Mouse (Mus musculus): ENCODE results near the gene Aox4. TPM values are rescaled to one million over a fixed set of nuclear protein-coding genes. Genes with fewer than 3 reads are reported as not detected.
A peak's percentile ranks its signal among the peaks of the same experiment; 100 is the strongest.

Aox4 gene
- total RNA-seq, 2 experiments from 2014 or later = not detected

- peak; percentile 59 for ATAC-seq (replicated peaks; ENCODE audit: poor library complexity)
Measured at GRCm38 (mm10) chr1:58240347-58240746, 30.1 kb downstream of the Aox4 start.

- ATAC-seq (replicated peaks; ENCODE audit: poor library complexity) = peak; percentile 61
Measured at GRCm38 (mm10) chr1:58244487-58244886, 34.3 kb downstream of the Aox4 start.

- ATAC-seq (replicated peaks; ENCODE audit: poor library complexity) = no peak
Measured at GRCm38 (mm10) chr1:58248518-58248917, 38.3 kb downstream of the Aox4 start.

GRCm38 (mm10) chr1:58253466-58253865, 43.3 kb downstream of the Aox4 start:
- no peak for ATAC-seq (replicated peaks; ENCODE audit: poor library complexity)

- ATAC-seq (replicated peaks; ENCODE audit: poor library complexity) = no peak
Measured at GRCm38 (mm10) chr1:58257195-58257991, 47.2 kb downstream of the Aox4 start.

- no peak for ATAC-seq (replicated peaks; ENCODE audit: poor library complexity)
Measured at GRCm38 (mm10) chr1:58260311-58260710, 50.1 kb downstream of the Aox4 start.

GRCm38 (mm10) chr1:58268231-58268630, 58.0 kb downstream of the Aox4 start:
- peak; percentile 78 for ATAC-seq (replicated peaks; ENCODE audit: poor library complexity)

- ATAC-seq (replicated peaks; ENCODE audit: poor library complexity) = peak; percentile 80
Measured at GRCm38 (mm10) chr1:58270807-58271569, 60.8 kb downstream of the Aox4 start.

- ATAC-seq (replicated peaks; ENCODE audit: poor library complexity) = peak; percentile 39; the same call in 1 of the 2 replicates
Measured at GRCm38 (mm10) chr1:58275879-58276278, 65.7 kb downstream of the Aox4 start.

- ATAC-seq (replicated peaks; ENCODE audit: poor library complexity) = no peak
Measured at GRCm38 (mm10) chr1:58278026-58278425, 67.8 kb downstream of the Aox4 start, which contains the start of gene Aox2. Gene Aox2 (plus strand): TSS chr1:58278326.

GRCm38 (mm10) chr1:58278513-58278912, 68.3 kb downstream of the Aox4 start:
- ATAC-seq (replicated peaks; ENCODE audit: poor library complexity) = no peak

- ATAC-seq (replicated peaks; ENCODE audit: poor library complexity) = no peak
Measured at GRCm38 (mm10) chr1:58280381-58280780, 70.2 kb downstream of the Aox4 start.

GRCm38 (mm10) chr1:58280939-58281624, 70.9 kb downstream of the Aox4 start:
- no peak for ATAC-seq (replicated peaks; ENCODE audit: poor library complexity)

- ATAC-seq (replicated peaks; ENCODE audit: poor library complexity) = no peak
Measured at GRCm38 (mm10) chr1:58281625-58281988, 71.4 kb downstream of the Aox4 start.

GRCm38 (mm10) chr1:58284505-58284904, 74.3 kb downstream of the Aox4 start:
- no peak for ATAC-seq (replicated peaks; ENCODE audit: poor library complexity)

GRCm38 (mm10) chr1:58288091-58288490, 77.9 kb downstream of the Aox4 start:
- no peak for ATAC-seq (replicated peaks; ENCODE audit: poor library complexity)

GRCm38 (mm10) chr1:58289863-58290469, 79.8 kb downstream of the Aox4 start:
- no peak for ATAC-seq (replicated peaks; ENCODE audit: poor library complexity)

GRCm38 (mm10) chr1:58291394-58292300, 81.5 kb downstream of the Aox4 start:
- no peak for ATAC-seq (replicated peaks; ENCODE audit: poor library complexity)

GRCm38 (mm10) chr1:58294730-58295129, 84.5 kb downstream of the Aox4 start:
- ATAC-seq (replicated peaks; ENCODE audit: poor library complexity) = peak; percentile 60

GRCm38 (mm10) chr1:58296278-58296677, 86.1 kb downstream of the Aox4 start:
- ATAC-seq (replicated peaks; ENCODE audit: poor library complexity) = peak; percentile 98

Measured in megakaryocyte progenitor cell, adult 5-6 weeks (primary cell).